Comparison of ENCODE assay signal across 8 mouse cellular contexts in genomic region chr6:54680891-54681745, GRCm38 (mm10). TPM values are rescaled to one million over a fixed set of nuclear protein-coding genes. Genes with fewer than 3 reads are reported as not detected.
DNase-seq lines count a peak whose midpoint lies in the region; ATAC-seq and TF ChIP-seq lines count a peak whose summit lies in the region.

Gene Mturn (plus strand): TSS chr6:54681624.

- 3% methylated on average over 47 of the region's 48 CpGs for WGBS in heart, embryonic 14.5 days
- 4% methylated on average over 48 of the region's 48 CpGs for WGBS in liver, embryonic 14.5 days (ENCODE audit: insufficient replicate concordance)
- 6% methylated on average over 32 of the region's 48 CpGs for WGBS in neural tube, embryonic 11.5 days
- 3% methylated on average over 42 of the region's 48 CpGs for WGBS in stomach, postnatal 0 days

- no peaks in the 10 kb centered on the region; the same call in 1 of the 2 replicates for H3K4me1 ChIP-seq in brown adipose tissue, adult 24 weeks (ENCODE audit: control insufficient read depth, insufficient read depth, insufficient read length, low read length)
- peaks cover 11 to 17% of the 10 kb centered on the region in 2 experiments for H3K4me1 ChIP-seq in heart, embryonic 14.5 days (ENCODE audit: control insufficient read depth in 2 of 2, insufficient read depth in 2 of 2, low read length in 2 of 2)
- H3K4me1 ChIP-seq in liver, embryonic 14.5 days (replicated peaks; ENCODE audit: control insufficient read depth in 2 of 2, insufficient read depth in 2 of 2, low read length in 1 of 2), result peaks cover 4 to 12% of the 10 kb centered on the region in 2 experiments; a peak in 3 of 4 replicates
- H3K4me1 ChIP-seq in neural tube, embryonic 11.5 days (ENCODE audit: control insufficient read depth, insufficient read depth, low read length), result peaks cover 7% of the 10 kb centered on the region; the same call in 1 of the 2 replicates
- no peaks in the 10 kb centered on the region for H3K4me1 ChIP-seq in stomach, postnatal 0 days (replicated peaks; ENCODE audit: control insufficient read depth, insufficient read depth)

- DNase-seq in CD4-positive, CD25-positive, alpha-beta regulatory T cell, adult 2 months (ENCODE audit: low read depth, low spot score), result peak; percentile 99
- DNase-seq in fibroblast of lung, adult 2 months (ENCODE audit: low read depth), result peak; percentile 56
- DNase-seq in kidney, postnatal 25 days, result peak; percentile 99 to 100
- peak; percentile 79 to 84 (median 82) for DNase-seq in liver, embryonic 14.5 days (ENCODE audit: low read depth in 3 of 3, low spot score in 3 of 3)
- DNase-seq in neural tube, embryonic 11.5 days (ENCODE audit: low spot score), result peak; percentile 96
- DNase-seq in stomach, postnatal 0 days (ENCODE audit: low spot score), result peak; percentile 99

- H3K9me3 ChIP-seq in heart, embryonic 14.5 days (ENCODE audit: control insufficient read depth, low read length), result no peaks in the 10 kb centered on the region
- no peaks in the 10 kb centered on the region for H3K9me3 ChIP-seq in liver, embryonic 14.5 days (ENCODE audit: control insufficient read depth, low read length)
- H3K9me3 ChIP-seq in neural tube, embryonic 11.5 days (ENCODE audit: control insufficient read depth, low read length), result no peaks in the 10 kb centered on the region
- H3K9me3 ChIP-seq in stomach, postnatal 0 days (ENCODE audit: control insufficient read depth, low read length), result no peaks in the 10 kb centered on the region

- peak; percentile 95 for ATAC-seq in heart, embryonic 14.5 days (ENCODE audit: insufficient number of reproducible peaks, insufficient read depth, low FRiP score, low read depth)
- peak; percentile 96 for ATAC-seq in liver, embryonic 14.5 days (ENCODE audit: insufficient read depth)
- ATAC-seq in neural tube, embryonic 11.5 days (ENCODE audit: insufficient read depth, low FRiP score, low TSS enrichment), result peak; percentile 97
- ATAC-seq in stomach, postnatal 0 days (ENCODE audit: low FRiP score, low TSS enrichment), result peak; percentile 97

- H3K4me3 ChIP-seq in brown adipose tissue, adult 24 weeks (ENCODE audit: insufficient read depth, low read depth, low read length), result peak within 1 kb of the TSS; percentile 75
- H3K4me3 ChIP-seq in heart, embryonic 14.5 days (ENCODE audit: control insufficient read depth in 1 of 2, insufficient read depth in 1 of 2, low read depth in 1 of 2, low read length in 2 of 2), result peak within 1 kb of the TSS; percentile 79 to 86
- H3K4me3 ChIP-seq in liver, embryonic 14.5 days (ENCODE audit: insufficient read depth in 1 of 2, low read depth in 2 of 2, low read length in 2 of 2), result peak within 1 kb of the TSS; percentile 79
- peak within 1 kb of the TSS; percentile 70 for H3K4me3 ChIP-seq in neural tube, embryonic 11.5 days (ENCODE audit: low read depth, low read length)
- H3K4me3 ChIP-seq in stomach, postnatal 0 days (ENCODE audit: low read depth, low read length), result peak within 1 kb of the TSS; percentile 76

- H3K4me2 ChIP-seq in heart, embryonic 14.5 days (ENCODE audit: low read length), result peak within 1 kb of the TSS; percentile 98
- peak within 1 kb of the TSS; percentile 99 for H3K4me2 ChIP-seq in liver, embryonic 14.5 days (ENCODE audit: low read depth)
- peak within 1 kb of the TSS; percentile 91 for H3K4me2 ChIP-seq in neural tube, embryonic 11.5 days (ENCODE audit: low read depth)
- H3K4me2 ChIP-seq in stomach, postnatal 0 days (replicated peaks; ENCODE audit: low read depth), result peak within 1 kb of the TSS; percentile 96

- H3K36me3 ChIP-seq in heart, embryonic 14.5 days (ENCODE audit: control insufficient read depth, insufficient read depth, low read length), result no peaks in the 10 kb centered on the region
- no peaks in the 10 kb centered on the region for H3K36me3 ChIP-seq in liver, embryonic 14.5 days (replicated peaks; ENCODE audit: control insufficient read depth, insufficient read depth, low read depth)
- no peaks in the 10 kb centered on the region for H3K36me3 ChIP-seq in neural tube, embryonic 11.5 days (ENCODE audit: control insufficient read depth, insufficient read depth, low read length)
- no peaks in the 10 kb centered on the region for H3K36me3 ChIP-seq in stomach, postnatal 0 days (ENCODE audit: control insufficient read depth, insufficient read depth, low read length)

- no peak for TF ChIP-seq CTCF in liver, embryonic 14.5 days (IDR thresholded peaks at IDR 0.05; ENCODE audit: low read depth)
- no peak for TF ChIP-seq CTCF in stomach, postnatal 0 days (IDR thresholded peaks at IDR 0.05; ENCODE audit: low read depth)

- peaks cover 20% of the 10 kb centered on the region for H3K27me3 ChIP-seq in heart, embryonic 14.5 days (ENCODE audit: control insufficient read depth, insufficient read depth, low read length)
- peaks cover 12% of the 10 kb centered on the region for H3K27me3 ChIP-seq in liver, embryonic 14.5 days (ENCODE audit: control insufficient read depth, insufficient read depth, low read length)
- H3K27me3 ChIP-seq in neural tube, embryonic 11.5 days (ENCODE audit: control insufficient read depth, insufficient read depth, low read length), result 0 out of 2 replicates have a peak, but pooled peaks cover 3% of the 10 kb centered on the region
- no peaks in the 10 kb centered on the region for H3K27me3 ChIP-seq in stomach, postnatal 0 days (ENCODE audit: control insufficient read depth, insufficient read depth, low read length)

- H3K9ac ChIP-seq in heart, embryonic 14.5 days (ENCODE audit: low read length), result peak within 1 kb of the TSS; percentile 74
- peak within 1 kb of the TSS; percentile 63 for H3K9ac ChIP-seq in liver, embryonic 14.5 days (replicated peaks)
- H3K9ac ChIP-seq in neural tube, embryonic 11.5 days (ENCODE audit: low read length), result peak within 1 kb of the TSS; percentile 64
- H3K9ac ChIP-seq in stomach, postnatal 0 days (ENCODE audit: low read length), result peak within 1 kb of the TSS; percentile 65

- TF ChIP-seq EP300 in liver, embryonic 14.5 days (IDR thresholded peaks at IDR 0.05; ENCODE audit: low read depth), result no peak
- TF ChIP-seq EP300 in stomach, postnatal 0 days (optimal IDR thresholded peaks at IDR 0.05), result no peak

- H3K27ac ChIP-seq in brown adipose tissue, adult 24 weeks (replicated peaks; ENCODE audit: low read depth, low read length), result peak within 1 kb of the TSS; percentile 14; the same call in 1 of the 2 replicates
- H3K27ac ChIP-seq in heart, embryonic 14.5 days (replicated peaks in 1 of 2; ENCODE audit: control insufficient read depth in 1 of 2, insufficient read depth in 1 of 2, low read depth in 2 of 2, low read length in 2 of 2), result peak within 1 kb of the TSS in 1 of 2 experiments; percentile 47; a peak in 1 of 4 replicates
- peak within 1 kb of the TSS; percentile 19 for H3K27ac ChIP-seq in liver, embryonic 14.5 days
- H3K27ac ChIP-seq in neural tube, embryonic 11.5 days (ENCODE audit: low read depth, low read length), result peak within 1 kb of the TSS; percentile 67
- peak within 1 kb of the TSS; percentile 78 for H3K27ac ChIP-seq in stomach, postnatal 0 days (replicated peaks)

RNA-seq across cellular contexts. Expression of gene Mturn, which starts in this region (rescaled TPM):
- polyA plus RNA-seq in brown adipose tissue, adult 24 weeks (2012; ENCODE audit: insufficient read depth, insufficient read length, missing spikeins), result 34.7 and 43.3 TPM in 2 replicates
- 6.5 and 8.6 TPM in 2 replicates for polyA plus RNA-seq in heart, embryonic 14.5 days (2014; fragmentation: Nextera tagmentation; extraction: Ambion mirVana)
- polyA plus RNA-seq in liver, embryonic 14.5 days (2012; rRNA removed), result 0.26 and 0.47 TPM in 2 replicates
- 0.75 and 0.81 TPM in 2 replicates for polyA plus RNA-seq in liver, embryonic 14.5 days (2014; fragmentation: Nextera tagmentation; extraction: Ambion mirVana)
- polyA plus RNA-seq in neural tube, embryonic 11.5 days (2014; fragmentation: Nextera tagmentation; extraction: Ambion mirVana), result 30.5 and 35.8 TPM in 2 replicates
- 3.3 and 4.0 TPM in 2 replicates for polyA plus RNA-seq in stomach, postnatal 0 days (2015; fragmentation: Nextera tagmentation; extraction: Ambion mirVana)

Comparison
In these comparisons a context has a peak if more than half of its experiments do, and no peak if none do; other contexts are left out.
1. Peak in DNase-seq, ATAC-seq, H3K4me3 ChIP-seq, H3K27ac ChIP-seq, H3K9ac ChIP-seq and H3K4me2 ChIP-seq in liver, embryonic 14.5 days; RNA of the gene not detected or under 1 TPM.